Mouse (Mus musculus): ENCODE data around the gene Gm7075. TPM values are rescaled to one million over a fixed set of nuclear protein-coding genes. Genes with fewer than 3 reads are reported as not detected.
"Not testable (repeated sequence)": the region's sequence is repeated elsewhere in the genome, so short reads cannot be mapped to it uniquely, and the experiment has no call there.

The Gm7075 gene
- polyA plus RNA-seq, 1 experiment from 2014 or later = not detected

DNA sequence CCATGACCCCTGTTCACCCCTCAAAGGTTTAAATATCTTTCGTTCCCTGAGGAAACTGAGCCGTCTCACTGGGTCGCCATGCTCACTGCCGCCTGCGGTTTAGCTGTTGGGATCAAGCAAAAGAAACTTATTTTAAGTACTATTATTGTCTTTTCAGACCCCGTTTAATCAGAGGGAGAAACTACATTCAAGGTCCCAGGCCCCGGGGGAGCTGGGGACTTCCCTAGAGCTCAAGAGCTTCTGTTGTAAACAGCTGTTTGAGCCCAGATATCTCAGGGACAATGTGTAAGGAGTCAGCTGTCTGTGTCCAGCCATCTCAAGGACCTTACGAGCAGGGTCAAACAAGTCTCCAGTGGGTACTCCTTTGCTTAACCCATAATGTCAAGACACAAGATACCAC is 5.6 kb upstream of the Gm7075 start:
- Histone ChIP-seq H3K27me3 (replicated peaks; ENCODE audit: control insufficient read depth, insufficient read depth, low read length) (no peaks in the 10 kb centered on the region), H3K4me1 (replicated peaks; ENCODE audit: control insufficient read depth, insufficient read depth, low read length) (peaks cover 9% of the 10 kb centered on the region), H3K9ac (ENCODE audit: low read depth, low read length) (no peak overlapping the region), H3K36me3 (ENCODE audit: control insufficient read depth, insufficient read depth, low read length) (no peaks in the 10 kb centered on the region), H3K4me3 (ENCODE audit: low read depth, low read length) (no peak overlapping the region), H3K27ac (ENCODE audit: low read depth, low read length) (no peak overlapping the region), H3K9me3 (ENCODE audit: control insufficient read depth, low read length) (no peaks in the 10 kb centered on the region), H3K4me2 (no peak overlapping the region)
- WGBS = 75% methylated on average over 8 of the region's 8 CpGs
- ATAC-seq (replicated peaks; ENCODE audit: low FRiP score) (no peak), DNase-seq (ENCODE audit: low spot score) (no peak)

DNA sequence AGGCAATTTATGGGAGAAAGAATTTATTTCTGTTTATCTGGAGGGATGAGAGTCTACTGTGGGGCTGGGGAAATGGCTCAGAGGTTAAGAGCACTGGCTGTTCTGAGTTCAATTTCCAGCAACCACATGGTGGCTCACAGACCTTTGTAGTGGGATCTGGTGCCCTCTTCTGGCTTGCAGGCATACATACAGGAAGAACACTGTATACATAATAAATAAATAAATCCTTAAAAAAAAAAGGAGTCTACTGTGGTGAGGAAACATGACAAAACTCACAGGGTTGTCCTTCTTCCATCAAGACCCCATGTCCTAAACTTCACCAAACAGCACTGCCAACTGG is 2.9 kb upstream of the Gm7075 start:
- DNase-seq (ENCODE audit: low spot score) (no peak), ATAC-seq (replicated peaks; ENCODE audit: low FRiP score) (no peak; the same call in 1 of the 2 replicates)
- Histone ChIP-seq H3K27ac (ENCODE audit: low read depth, low read length) (no peak overlapping the region), H3K4me3 (ENCODE audit: low read depth, low read length) (no peak overlapping the region), H3K9ac (ENCODE audit: low read depth, low read length) (no peak overlapping the region), H3K4me2 (no peak overlapping the region), H3K36me3 (ENCODE audit: control insufficient read depth, insufficient read depth, low read length) (no peaks in the 10 kb centered on the region), H3K9me3 (ENCODE audit: control insufficient read depth, low read length) (no peaks in the 10 kb centered on the region), H3K27me3 (replicated peaks; ENCODE audit: control insufficient read depth, insufficient read depth, low read length) (no peaks in the 10 kb centered on the region), H3K4me1 (replicated peaks; ENCODE audit: control insufficient read depth, insufficient read depth, low read length) (peaks cover 9% of the 10 kb centered on the region)

- no peaks in the 10 kb centered on the region for H3K9me3 ChIP-seq (ENCODE audit: control insufficient read depth, low read length)
- H3K4me3 ChIP-seq (ENCODE audit: low read depth, low read length) = no peak overlapping the region
- no peaks in the 10 kb centered on the region for H3K36me3 ChIP-seq (ENCODE audit: control insufficient read depth, insufficient read depth, low read length)
- 0 out of 2 replicates have a peak overlapping the region, but pooled peaks have one; percentile 47 for H3K27ac ChIP-seq (ENCODE audit: low read depth, low read length)
- no peak for DNase-seq (ENCODE audit: low spot score)
- no peaks in the 10 kb centered on the region for H3K27me3 ChIP-seq (replicated peaks; ENCODE audit: control insufficient read depth, insufficient read depth, low read length)
- 59% methylated on average over 9 of the region's 9 CpGs for WGBS
- H3K4me1 ChIP-seq (replicated peaks; ENCODE audit: control insufficient read depth, insufficient read depth, low read length) = peaks cover 9% of the 10 kb centered on the region
- H3K9ac ChIP-seq (ENCODE audit: low read depth, low read length) = no peak overlapping the region
- ATAC-seq (replicated peaks; ENCODE audit: low FRiP score) = peak; percentile 86
- H3K4me2 ChIP-seq = no peak overlapping the region; the same call in 1 of the 2 replicates
These were observed 2.2 kb upstream of the Gm7075 start for GRCm38 (mm10) chr10:63423591-63424474.

GRCm38 (mm10) chr10:63422736-63422992 is 1.1 kb upstream of the Gm7075 start:
- Histone ChIP-seq H3K4me3 (ENCODE audit: low read depth, low read length) (no peak overlapping the region), H3K9me3 (ENCODE audit: control insufficient read depth, low read length) (no peaks in the 10 kb centered on the region), H3K36me3 (ENCODE audit: control insufficient read depth, insufficient read depth, low read length) (no peaks in the 10 kb centered on the region), H3K4me1 (replicated peaks; ENCODE audit: control insufficient read depth, insufficient read depth, low read length) (peaks cover 5% of the 10 kb centered on the region), H3K4me2 (no peak overlapping the region), H3K27ac (ENCODE audit: low read depth, low read length) (no peak overlapping the region), H3K9ac (ENCODE audit: low read depth, low read length) (no peak overlapping the region), H3K27me3 (replicated peaks; ENCODE audit: control insufficient read depth, insufficient read depth, low read length) (no peaks in the 10 kb centered on the region)
- ATAC-seq (replicated peaks; ENCODE audit: low FRiP score) = no peak
- WGBS = 91% methylated on average over 5 of the region's 5 CpGs
- no peak for DNase-seq (ENCODE audit: low spot score)

- Histone ChIP-seq H3K27me3 (replicated peaks; ENCODE audit: control insufficient read depth, insufficient read depth, low read length) (no peaks in the 10 kb centered on the region), H3K4me3 (ENCODE audit: low read depth, low read length) (no peak overlapping the region), H3K36me3 (ENCODE audit: control insufficient read depth, insufficient read depth, low read length) (no peaks in the 10 kb centered on the region), H3K27ac (ENCODE audit: low read depth, low read length) (no peak overlapping the region), H3K9me3 (ENCODE audit: control insufficient read depth, low read length) (no peaks in the 10 kb centered on the region), H3K4me2 (no peak overlapping the region), H3K4me1 (replicated peaks; ENCODE audit: control insufficient read depth, insufficient read depth, low read length) (no peaks in the 10 kb centered on the region), H3K9ac (ENCODE audit: low read depth, low read length) (no peak overlapping the region)
- ATAC-seq (replicated peaks; ENCODE audit: low FRiP score) (no peak), DNase-seq (ENCODE audit: low spot score) (no peak)
- WGBS = 45% methylated on average over 5 of the region's 5 CpGs
These were observed 4.5 kb downstream of the Gm7075 start for GRCm38 (mm10) chr10:63417061-63417460.

- Histone ChIP-seq H3K27me3 (replicated peaks; ENCODE audit: control insufficient read depth, insufficient read depth, low read length) (no peaks in the 10 kb centered on the region), H3K27ac (ENCODE audit: low read depth, low read length) (no peak overlapping the region), H3K4me2 (peak overlapping the region; percentile 33; the same call in 1 of the 2 replicates), H3K9me3 (ENCODE audit: control insufficient read depth, low read length) (no peaks in the 10 kb centered on the region), H3K9ac (ENCODE audit: low read depth, low read length) (no peak overlapping the region), H3K36me3 (ENCODE audit: control insufficient read depth, insufficient read depth, low read length) (no peaks in the 10 kb centered on the region), H3K4me1 (replicated peaks; ENCODE audit: control insufficient read depth, insufficient read depth, low read length) (no peaks in the 10 kb centered on the region), H3K4me3 (ENCODE audit: low read depth, low read length) (no peak overlapping the region)
- ATAC-seq (replicated peaks; ENCODE audit: low FRiP score) = no peak
- WGBS = 51% methylated on average over 7 of the region's 7 CpGs
- no peak for DNase-seq (ENCODE audit: low spot score)
These were observed 5.7 kb downstream of the Gm7075 start for GRCm38 (mm10) chr10:63415850-63416249.

DNA sequence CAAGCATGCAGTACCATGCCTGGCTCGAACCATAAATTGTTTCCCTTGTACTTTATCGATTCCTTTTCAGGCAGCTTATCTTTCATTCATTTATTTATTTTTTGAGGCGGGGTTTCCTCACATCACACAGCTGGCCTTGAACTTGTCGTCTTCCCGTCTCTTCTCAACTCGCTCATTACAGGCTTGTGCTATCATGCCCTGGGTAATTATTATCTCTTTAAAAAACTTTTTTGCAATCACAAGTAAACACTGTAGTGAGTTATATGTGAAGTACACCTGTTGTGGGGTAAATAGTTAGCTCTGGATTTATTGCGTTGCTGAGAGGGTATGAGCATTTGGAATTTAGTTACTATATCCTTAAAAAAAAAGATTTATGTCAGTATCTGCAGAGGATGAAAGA is 6.3 kb downstream of the Gm7075 start:
- no peak for ATAC-seq (replicated peaks; ENCODE audit: low FRiP score)
- DNase-seq (ENCODE audit: low spot score) = no peak
- no peaks in the 10 kb centered on the region for H3K4me1 ChIP-seq (replicated peaks; ENCODE audit: control insufficient read depth, insufficient read depth, low read length)
- 56% methylated on average over 7 of the region's 7 CpGs for WGBS
- no peak overlapping the region for H3K4me3 ChIP-seq (ENCODE audit: low read depth, low read length)
- no peak overlapping the region for H3K9ac ChIP-seq (ENCODE audit: low read depth, low read length)
- no peak overlapping the region for H3K27ac ChIP-seq (ENCODE audit: low read depth, low read length)
- H3K27me3 ChIP-seq (replicated peaks; ENCODE audit: control insufficient read depth, insufficient read depth, low read length) = no peaks in the 10 kb centered on the region
- H3K36me3 ChIP-seq (ENCODE audit: control insufficient read depth, insufficient read depth, low read length) = no peaks in the 10 kb centered on the region
- H3K9me3 ChIP-seq (ENCODE audit: control insufficient read depth, low read length) = no peaks in the 10 kb centered on the region
- no peak overlapping the region for H3K4me2 ChIP-seq

DNA sequence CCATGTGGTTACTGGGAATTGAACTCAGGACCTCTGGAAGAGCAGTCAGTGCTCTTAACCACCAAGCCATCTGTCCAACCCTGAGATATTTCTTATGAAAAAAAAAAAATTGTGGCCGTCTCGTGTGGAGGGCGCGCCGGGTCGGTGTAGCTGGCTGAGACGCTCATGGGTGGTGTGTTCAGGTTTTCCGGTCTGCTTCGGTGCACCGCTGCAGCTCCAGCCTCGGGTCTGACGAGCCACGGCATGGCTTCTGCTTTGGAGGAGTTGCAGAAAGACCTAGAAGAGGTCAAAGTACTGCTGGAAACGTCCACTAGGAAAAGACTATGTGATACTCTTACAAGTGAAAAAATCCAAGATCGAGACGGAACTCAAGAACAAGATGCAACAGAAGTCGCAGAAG is 8.8 kb downstream of the Gm7075 start:
- DNase-seq (ENCODE audit: low spot score) (peak; percentile 31), ATAC-seq (replicated peaks; ENCODE audit: low FRiP score) (no peak)
- Histone ChIP-seq H3K4me1 (replicated peaks; ENCODE audit: control insufficient read depth, insufficient read depth, low read length) (no peaks in the 10 kb centered on the region), H3K4me3 (ENCODE audit: low read depth, low read length) (no peak overlapping the region), H3K27me3 (replicated peaks; ENCODE audit: control insufficient read depth, insufficient read depth, low read length) (no peaks in the 10 kb centered on the region), H3K9ac (ENCODE audit: low read depth, low read length) (no peak overlapping the region), H3K9me3 (ENCODE audit: control insufficient read depth, low read length) (no peaks in the 10 kb centered on the region), H3K27ac (ENCODE audit: low read depth, low read length) (no peak overlapping the region), H3K4me2 (no peak overlapping the region), H3K36me3 (ENCODE audit: control insufficient read depth, insufficient read depth, low read length) (no peaks in the 10 kb centered on the region)
- 84% methylated on average over 17 of the region's 17 CpGs for WGBS

DNA sequence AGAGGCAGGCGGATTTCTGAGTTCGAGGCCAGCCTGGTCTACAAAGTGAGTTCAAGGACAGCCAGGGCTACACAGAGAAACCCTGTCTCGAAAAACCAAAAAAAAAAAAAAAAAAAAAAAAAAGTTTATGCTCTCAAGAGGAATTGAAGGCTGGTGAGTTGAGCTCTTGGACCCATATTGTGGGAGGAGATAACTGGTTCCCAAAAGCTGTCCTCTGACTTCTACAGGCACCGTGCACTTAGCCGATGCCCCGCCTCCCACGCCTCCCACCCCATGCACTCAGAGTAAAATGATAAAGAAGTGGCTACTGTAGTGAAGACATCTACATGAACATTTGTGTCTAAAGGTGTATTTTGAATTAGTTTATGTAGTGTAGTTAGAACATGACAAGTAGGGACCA is 9.9 kb downstream of the Gm7075 start:
- not testable (repeated sequence) for H3K4me3 ChIP-seq (ENCODE audit: low read depth, low read length); H3K9ac ChIP-seq (ENCODE audit: low read depth, low read length); H3K36me3 ChIP-seq (ENCODE audit: control insufficient read depth, insufficient read depth, low read length); ATAC-seq (replicated peaks; ENCODE audit: low FRiP score); H3K27me3 ChIP-seq (replicated peaks; ENCODE audit: control insufficient read depth, insufficient read depth, low read length); H3K9me3 ChIP-seq (ENCODE audit: control insufficient read depth, low read length); H3K4me1 ChIP-seq (replicated peaks; ENCODE audit: control insufficient read depth, insufficient read depth, low read length); H3K27ac ChIP-seq (ENCODE audit: low read depth, low read length); H3K4me2 ChIP-seq
- 76% methylated on average over 6 of the region's 7 CpGs for WGBS
- DNase-seq (ENCODE audit: low spot score) = peak; percentile 31

All from liver, embryonic 11.5 days (tissue).